Mouse (Mus musculus) erythroblast, embryonic 14.5 days (primary cell): Measurements from ENCODE around the gene Ifnar2. TPM values are rescaled to one million over a fixed set of nuclear protein-coding genes. Genes with fewer than 3 reads are reported as not detected.

Experiments used
- H3K27me3 ChIP-seq: 2 replicates; pipeline ENCODE4 v1.6.1; 2012; ENCODE audit warnings: inconsistent platforms; ENCODE audit not compliant: control insufficient read depth
- H3K36me3 ChIP-seq: 2 replicates; pipeline ENCODE4 v1.6.1; 2012; ENCODE audit warnings: mild to moderate bottlenecking, inconsistent platforms; ENCODE audit not compliant: control insufficient read depth
- H3K4me1 ChIP-seq: 2 replicates; pipeline ENCODE4 v1.6.1; 2012; ENCODE audit warnings: inconsistent platforms; ENCODE audit not compliant: control insufficient read depth
- H3K4me3 ChIP-seq: replicated peaks from 2 replicates; pipeline ENCODE3; 2012; ENCODE audit warnings: moderate library complexity, mild to moderate bottlenecking, inconsistent platforms
- H3K9me3 ChIP-seq: 2 replicates; pipeline ENCODE4 v1.6.1; 2012; ENCODE audit warnings: low read length, inconsistent platforms, mixed read lengths; ENCODE audit not compliant: control insufficient read depth
- GATA1 ChIP-seq: IDR thresholded peaks from 2 replicates; pipeline ENCODE4 v1.6.1; 2012; ENCODE audit warnings: low read length, inconsistent platforms, mixed read lengths
- TAL1 ChIP-seq: IDR thresholded peaks from 3 replicates; pipeline ENCODE4 v1.6.1; 2012; ENCODE audit warnings: low read length, inconsistent platforms, mixed read lengths
- polyA plus RNA-seq: library from polyadenylated mRNA; stranded (reverse); fragments of >175 nt; gene quantifications from 2 replicates; pipeline ENCODE4 v1.2.3, GENCODE M21; 2012

Gene Ifnar2
- polyA plus RNA-seq, 1 experiment, result 7.3 TPM

DNA sequence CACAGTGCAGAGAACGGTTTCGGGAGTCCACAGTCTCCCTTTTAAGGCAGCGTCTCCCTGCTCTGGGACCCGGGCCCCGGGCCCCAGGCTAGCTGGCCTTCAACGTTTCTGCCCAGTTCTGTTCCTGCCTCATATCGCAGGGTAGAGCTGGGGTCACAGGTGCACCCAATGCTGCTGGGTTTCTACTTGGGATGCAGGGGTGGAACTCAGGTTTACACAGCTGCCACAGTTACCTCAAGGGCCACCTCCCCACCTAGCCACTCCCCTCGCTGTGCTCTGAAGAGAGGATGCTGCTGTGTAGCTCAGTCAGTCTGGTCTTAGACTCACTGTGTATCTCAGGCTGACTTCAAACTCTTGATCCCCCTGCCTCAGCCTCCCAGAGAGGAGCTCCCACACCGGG, 26.1 kb upstream of the Ifnar2 start:
- peaks cover 8% of the 10 kb centered on the region for H3K4me1 ChIP-seq
- peaks cover 3% of the 10 kb centered on the region for H3K27me3 ChIP-seq
- peaks cover 3% of the 10 kb centered on the region; the same call in 1 of the 2 replicates for H3K9me3 ChIP-seq
- TF ChIP-seq GATA1 (no peak), TAL1 (no peak)
- no peak overlapping the region for H3K4me3 ChIP-seq
- no peaks in the 10 kb centered on the region for H3K36me3 ChIP-seq

DNA sequence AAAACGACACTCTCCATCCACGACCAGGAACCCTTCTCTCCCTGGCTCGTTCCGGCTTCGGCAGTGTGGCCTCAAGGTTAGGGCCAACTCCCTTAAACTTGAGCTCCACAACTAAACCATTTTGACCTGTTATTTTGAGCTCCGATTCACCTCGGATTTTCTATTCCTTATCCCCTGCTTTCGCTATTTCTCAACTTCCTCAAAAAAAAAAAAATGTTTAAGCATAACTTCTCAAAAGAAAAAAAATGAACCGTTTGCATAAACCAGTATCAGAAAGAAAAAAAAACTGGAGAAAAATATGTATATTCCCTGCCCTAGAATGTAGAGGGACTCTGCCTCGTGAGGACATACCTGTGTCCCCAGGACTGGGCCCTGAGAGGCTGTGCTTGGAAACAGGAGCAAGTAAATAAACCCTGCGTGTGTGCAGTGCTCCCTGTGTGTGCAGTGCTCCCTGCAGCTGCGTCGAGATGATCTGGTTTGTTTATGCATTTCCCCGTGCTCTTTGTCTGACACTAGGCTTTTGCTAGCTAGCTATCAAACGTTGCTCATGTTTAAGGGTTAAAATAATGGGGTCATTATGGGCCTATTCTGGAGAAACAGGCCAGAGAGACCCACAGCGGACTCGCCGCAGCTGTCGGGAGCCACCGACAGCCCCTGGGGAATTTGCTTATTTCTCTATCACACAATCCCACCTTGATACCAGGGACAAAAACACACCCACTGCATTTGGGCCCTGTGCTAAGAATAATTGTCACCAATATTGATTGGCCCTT, 24.9 kb upstream of the Ifnar2 start:
- peaks cover 3% of the 10 kb centered on the region; the same call in 1 of the 2 replicates for H3K9me3 ChIP-seq
- peaks cover 3% of the 10 kb centered on the region for H3K27me3 ChIP-seq
- H3K4me3 ChIP-seq, result no peak overlapping the region
- no peak for TF ChIP-seq TAL1
- no peak for TF ChIP-seq GATA1
- H3K36me3 ChIP-seq, result no peaks in the 10 kb centered on the region
- H3K4me1 ChIP-seq, result peaks cover 18% of the 10 kb centered on the region

- TF ChIP-seq GATA1, result no peak
- no peak for TF ChIP-seq TAL1
- Histone ChIP-seq H3K27me3 (peaks cover 3% of the 10 kb centered on the region), H3K9me3 (peaks cover 3% of the 10 kb centered on the region; the same call in 1 of the 2 replicates), H3K4me1 (peaks cover 24% of the 10 kb centered on the region), H3K4me3 (no peak overlapping the region), H3K36me3 (no peaks in the 10 kb centered on the region)
These were observed 24.4 kb upstream of the Ifnar2 start for GRCm38 (mm10) chr16:91348264-91348565.

GRCm38 (mm10) chr16:91348588-91349330, 23.8 kb upstream of the Ifnar2 start:
- H3K4me3 ChIP-seq, result no peak overlapping the region
- H3K27me3 ChIP-seq, result peaks cover 3% of the 10 kb centered on the region
- no peaks in the 10 kb centered on the region; the same call in 1 of the 2 replicates for H3K9me3 ChIP-seq
- peaks cover 2% of the 10 kb centered on the region for H3K36me3 ChIP-seq
- peaks cover 29% of the 10 kb centered on the region for H3K4me1 ChIP-seq
- TF ChIP-seq TAL1 (no peak), GATA1 (no peak)

- H3K4me1 ChIP-seq, result peaks cover 53% of the 10 kb centered on the region
- no peak for TF ChIP-seq GATA1
- no peak for TF ChIP-seq TAL1
- peaks cover 3% of the 10 kb centered on the region for H3K27me3 ChIP-seq
- H3K36me3 ChIP-seq, result peaks cover 4% of the 10 kb centered on the region
- H3K9me3 ChIP-seq, result no peaks in the 10 kb centered on the region
- peak overlapping the region; percentile 54 for H3K4me3 ChIP-seq
These were observed 20.5 kb upstream of the Ifnar2 start for GRCm38 (mm10) chr16:91352084-91352562.

DNA sequence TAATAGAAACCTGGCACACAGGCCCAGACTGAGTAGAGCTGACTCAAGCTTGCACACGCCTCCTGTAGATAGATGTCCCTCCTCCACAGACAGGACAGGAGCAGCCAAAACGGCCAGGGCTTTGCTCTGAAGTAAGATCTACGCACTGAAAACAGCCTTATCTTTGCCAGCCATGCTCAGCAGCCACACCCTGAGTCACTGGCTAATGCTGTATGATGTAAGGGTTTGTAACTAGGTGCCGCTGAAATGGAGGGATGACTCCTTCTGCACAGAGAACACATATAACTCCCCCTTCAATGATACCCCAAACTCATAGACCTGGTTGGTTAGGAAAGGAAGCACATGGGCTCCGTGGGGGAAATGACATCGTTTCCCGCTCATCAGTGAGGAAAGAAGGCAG, 19.8 kb upstream of the Ifnar2 start:
- H3K9me3 ChIP-seq, result no peaks in the 10 kb centered on the region
- TF ChIP-seq TAL1 (peak; percentile 94), GATA1 (peak; percentile 96)
- H3K36me3 ChIP-seq, result peaks cover 4% of the 10 kb centered on the region
- peaks cover 57% of the 10 kb centered on the region for H3K4me1 ChIP-seq
- peak overlapping the region; percentile 54 for H3K4me3 ChIP-seq
- H3K27me3 ChIP-seq, result peaks cover 3% of the 10 kb centered on the region

GRCm38 (mm10) chr16:91353177-91353576, 19.4 kb upstream of the Ifnar2 start:
- H3K4me1 ChIP-seq, result peaks cover 59% of the 10 kb centered on the region
- H3K9me3 ChIP-seq, result no peaks in the 10 kb centered on the region
- no peak for TF ChIP-seq GATA1
- H3K4me3 ChIP-seq, result peak overlapping the region; percentile 54
- H3K36me3 ChIP-seq, result peaks cover 4% of the 10 kb centered on the region
- peaks cover 3% of the 10 kb centered on the region for H3K27me3 ChIP-seq

DNA sequence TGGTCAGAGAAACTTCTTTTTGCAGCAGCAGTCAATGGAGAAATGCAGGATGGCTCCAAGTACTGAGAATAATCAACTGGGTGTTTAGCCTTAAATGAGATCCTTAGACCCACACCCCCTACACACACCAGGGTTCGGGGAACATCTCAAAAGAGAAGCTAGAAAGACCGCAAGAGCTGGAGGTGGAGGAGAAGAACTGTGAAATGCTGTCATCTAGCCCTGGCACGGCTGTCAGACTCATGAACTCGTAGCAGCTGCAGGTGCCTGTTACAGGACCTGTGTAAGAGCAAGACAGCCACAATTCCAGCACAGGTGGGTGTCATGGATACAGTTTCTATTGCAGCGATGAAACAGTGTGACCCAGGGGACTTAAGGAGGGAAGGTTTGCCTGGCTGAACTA, 18.9 kb upstream of the Ifnar2 start:
- Histone ChIP-seq H3K9me3 (no peaks in the 10 kb centered on the region), H3K4me3 (peak overlapping the region; percentile 54), H3K4me1 (peaks cover 63% of the 10 kb centered on the region), H3K36me3 (peaks cover 4% of the 10 kb centered on the region), H3K27me3 (peaks cover 3% of the 10 kb centered on the region)
- TF ChIP-seq TAL1, result no peak
- TF ChIP-seq GATA1, result no peak

DNA sequence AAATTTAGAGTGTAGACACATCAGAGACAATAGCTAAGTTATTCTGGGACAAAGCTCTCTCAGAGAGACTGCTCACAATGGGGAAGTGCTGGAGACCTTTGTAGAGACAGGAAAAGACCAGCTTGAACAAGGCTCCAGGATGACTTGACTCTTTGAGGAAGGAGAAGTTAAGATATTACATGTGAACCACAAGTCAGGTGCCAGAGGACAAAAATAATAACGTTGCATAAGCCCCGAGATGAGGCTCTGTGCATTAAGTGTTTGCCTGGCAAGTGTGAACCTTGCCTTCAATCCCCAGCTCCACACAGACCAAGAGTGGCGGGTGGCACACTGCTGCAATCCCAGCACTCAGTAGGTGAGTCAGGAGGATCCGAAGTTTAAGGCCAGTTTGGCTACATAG, 18.0 kb upstream of the Ifnar2 start:
- H3K36me3 ChIP-seq, result peaks cover 4% of the 10 kb centered on the region
- no peak overlapping the region for H3K4me3 ChIP-seq
- no peak for TF ChIP-seq GATA1
- no peak for TF ChIP-seq TAL1
- H3K4me1 ChIP-seq, result peaks cover 69% of the 10 kb centered on the region
- H3K9me3 ChIP-seq, result no peaks in the 10 kb centered on the region
- H3K27me3 ChIP-seq, result peaks cover 3% of the 10 kb centered on the region
